Mouse (Mus musculus) mesoderm, embryonic 11.5 days (tissue): Measurements from ENCODE around the gene Tmem29.
"Not testable (repeated sequence)": the region's sequence is repeated elsewhere in the genome, so short reads cannot be mapped to it uniquely, and the experiment has no call there.

ENCODE experiments used
- DNase-seq: peaks from one replicate; pipeline ENCODE4 v3.0.0-alpha.2; 2012; ENCODE audit warnings: low read depth, low spot score

Gene Tmem29

GRCm38 (mm10) chrX:150458766-150459350, at the start of gene Tmem29:
Tmem29 (minus strand) TSS chrX:150459154.
- peak; percentile 88 for DNase-seq

GRCm38 (mm10) chrX:150508696-150509095, 49.7 kb upstream of the Tmem29 start:
- no peak for DNase-seq

- not testable (repeated sequence) for DNase-seq
These were observed 28.9 kb upstream of the Tmem29 start for GRCm38 (mm10) chrX:150487811-150488210.

- not testable (repeated sequence) for DNase-seq
These were observed 27.5 kb upstream of the Tmem29 start for GRCm38 (mm10) chrX:150486314-150487030.

- peak; percentile 90 for DNase-seq
These were observed 19.2 kb upstream of the Tmem29 start for GRCm38 (mm10) chrX:150477854-150478780.

- no peak for DNase-seq
These were observed 12.5 kb upstream of the Tmem29 start for GRCm38 (mm10) chrX:150471416-150471815.

GRCm38 (mm10) chrX:150468266-150468665, 9.3 kb upstream of the Tmem29 start:
- no peak for DNase-seq

- not testable (repeated sequence) for DNase-seq
These were observed 7.9 kb upstream of the Tmem29 start for GRCm38 (mm10) chrX:150466817-150467216.

GRCm38 (mm10) chrX:150460143-150460542, 1.2 kb upstream of the Tmem29 start:
- DNase-seq: no peak

- DNase-seq: no peak
These were observed 515 bp upstream of the Tmem29 start for GRCm38 (mm10) chrX:150459411-150459927.

GRCm38 (mm10) chrX:150458136-150458535, 818 bp downstream of the Tmem29 start:
- DNase-seq: no peak

- DNase-seq: peak; percentile 78
These were observed 18.2 kb downstream of the Tmem29 start for GRCm38 (mm10) chrX:150440505-150441338.

GRCm38 (mm10) chrX:150436373-150436772, 22.6 kb downstream of the Tmem29 start:
- DNase-seq: no peak

GRCm38 (mm10) chrX:150435367-150435766, 23.6 kb downstream of the Tmem29 start:
- DNase-seq: no peak

- DNase-seq: no peak
These were observed 45.4 kb downstream of the Tmem29 start for GRCm38 (mm10) chrX:150413505-150413904.
